Mouse (Mus musculus) hindbrain, embryonic 12.5 days (tissue): Measurements from ENCODE around the gene Gps2. TPM values are rescaled to one million over a fixed set of nuclear protein-coding genes. Genes with fewer than 3 reads are reported as not detected.
A peak's percentile ranks its signal among the peaks of the same experiment; 100 is the strongest.
"Not testable (repeated sequence)": the region's sequence is repeated elsewhere in the genome, so short reads cannot be mapped to it uniquely, and the experiment has no call there.

Experiments used
- ATAC-seq: fragments of 200-750 bp; cut with Nextera tagmentation; 2 replicates; pipeline ENCODE4 v1.8.0; 2017; ENCODE audit warnings: moderate TSS enrichment; ENCODE audit not compliant: low FRiP score
- H3K27ac ChIP-seq: fragments of 300-500 bp; sonication (generic); 2 replicates; pipeline ENCODE4 v1.5.1; 2016; ENCODE audit warnings: mild to moderate bottlenecking
- H3K27me3 ChIP-seq: fragments of 300-500 bp; sonication (generic); 2 replicates; pipeline ENCODE4 v1.6.1; 2016; ENCODE audit warnings: mild to moderate bottlenecking
- H3K36me3 ChIP-seq: fragments of 300-500 bp; sonication (generic); 2 replicates; pipeline ENCODE4 v1.6.1; 2016; ENCODE audit warnings: mild to moderate bottlenecking
- H3K4me1 ChIP-seq: fragments of 300-500 bp; sonication (generic); 2 replicates; pipeline ENCODE4 v1.6.1; 2016
- H3K4me2 ChIP-seq: fragments of 300-500 bp; sonication (generic); replicated peaks from 2 replicates; pipeline ENCODE4 v1.6.1; 2016; ENCODE audit warnings: mild to moderate bottlenecking
- H3K4me3 ChIP-seq: fragments of 300-500 bp; sonication (generic); 2 replicates; pipeline ENCODE4 v1.5.1; 2016; ENCODE audit warnings: mild to moderate bottlenecking
- H3K9ac ChIP-seq: fragments of 300-500 bp; sonication (generic); 2 replicates; pipeline ENCODE4 v1.6.1; 2016; ENCODE audit warnings: mild to moderate bottlenecking, moderate library complexity
- H3K9me3 ChIP-seq: fragments of 300-500 bp; sonication (generic); replicated peaks from 2 replicates; pipeline ENCODE4 v1.6.1; 2016; ENCODE audit warnings: mild to moderate bottlenecking
- WGBS: fragments of 180-500 bp; shearing (Covaris S2); methylation state at CpG from one replicate; pipeline ENCODE4 v1.1.7; 2016; 5-methylcytosine and 5-hydroxymethylcytosine counted together
- polyA plus RNA-seq: library from polyadenylated mRNA; unstranded; fragments of >200 nt; fragmentation: Nextera tagmentation; extraction: Ambion mirVana; gene quantifications from 2 replicates; pipeline ENCODE4 v1.2.1, GENCODE M21; 2016

The Gps2 gene
- polyA plus RNA-seq, 1 experiment from 2014 or later: 90.1 TPM

DNA sequence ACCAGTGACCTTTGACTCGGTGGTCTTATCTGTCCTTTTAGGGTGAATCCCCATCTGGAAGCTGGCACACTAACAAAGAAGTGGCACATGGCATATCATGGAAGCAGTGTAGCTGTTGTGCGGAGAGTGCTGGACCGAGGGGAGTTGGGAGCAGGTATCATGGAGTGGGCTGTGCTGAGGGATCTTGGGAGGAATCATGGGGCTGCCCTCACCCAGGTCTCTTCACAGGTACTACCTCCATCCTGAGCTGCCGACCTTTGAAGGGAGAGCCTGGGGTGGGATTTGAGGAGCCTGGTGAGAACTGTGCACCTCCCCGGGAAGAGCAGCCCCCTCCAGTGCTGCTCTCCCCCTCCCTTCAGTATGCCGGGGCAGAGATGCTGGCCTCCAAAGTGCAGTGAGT lies 2.0 kb upstream of the Gps2 start:
- Histone ChIP-seq H3K27me3 (no peaks in the 10 kb centered on the region), H3K9me3 (no peaks in the 10 kb centered on the region), H3K9ac (no peak overlapping the region), H3K27ac (no peak overlapping the region), H3K4me2 (no peak overlapping the region), H3K4me3 (no peak overlapping the region), H3K4me1 (peaks cover 26% of the 10 kb centered on the region), H3K36me3 (peaks cover 85% of the 10 kb centered on the region)
- 93% methylated on average over 6 of the region's 6 CpGs for WGBS
- no peak for ATAC-seq

DNA sequence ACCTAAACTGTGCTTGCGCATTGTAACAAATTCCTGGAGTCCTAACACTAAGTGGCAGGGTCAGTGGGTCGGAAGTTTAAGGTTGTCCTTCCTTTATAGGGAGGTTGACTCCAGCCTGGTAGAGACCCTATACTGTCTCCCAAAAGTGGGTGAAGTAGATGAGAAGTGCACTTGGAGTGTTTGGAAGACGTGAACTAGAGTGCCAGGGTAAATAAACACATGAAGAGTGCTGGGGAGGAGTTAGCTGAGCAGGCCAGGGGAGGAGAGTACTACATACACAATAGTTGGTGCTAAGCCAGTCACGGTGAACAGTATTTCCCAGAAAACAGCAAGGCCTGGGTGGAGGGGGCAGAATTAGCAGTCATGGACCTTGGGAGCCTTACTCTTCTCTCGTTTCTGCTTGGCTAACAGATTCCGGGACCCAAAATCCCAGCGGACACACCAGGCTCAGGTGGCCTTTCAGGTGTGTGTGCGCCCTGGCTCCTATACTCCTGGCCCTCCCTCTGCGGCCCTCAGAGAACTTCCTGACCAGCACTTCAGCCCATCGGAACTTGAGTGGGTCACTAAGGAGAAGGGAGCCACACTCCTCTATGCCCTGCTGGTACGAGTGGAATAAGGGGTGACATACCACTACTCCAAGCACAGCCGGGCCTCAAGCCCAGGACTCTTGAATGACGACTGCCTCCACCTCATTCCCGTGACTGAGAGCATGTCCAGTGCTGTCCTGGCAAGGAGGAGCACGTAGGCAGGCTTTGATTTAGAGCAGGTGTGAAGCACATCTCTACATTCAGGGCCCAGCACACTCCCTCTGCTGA lies 765 bp upstream of the Gps2 start:
- Histone ChIP-seq H3K27me3 (no peaks in the 10 kb centered on the region), H3K4me1 (peaks cover 29% of the 10 kb centered on the region), H3K36me3 (peaks cover 85% of the 10 kb centered on the region), H3K9ac (peak overlapping the region; percentile 88; the same call in 1 of the 2 replicates), H3K27ac (peak overlapping the region; percentile 88; the same call in 1 of the 2 replicates), H3K9me3 (no peaks in the 10 kb centered on the region), H3K4me2 (peak overlapping the region; percentile 96), H3K4me3 (peak overlapping the region; percentile 77)
- ATAC-seq: peak; percentile 31
- WGBS: 77% methylated on average over 15 of the region's 15 CpGs

DNA sequence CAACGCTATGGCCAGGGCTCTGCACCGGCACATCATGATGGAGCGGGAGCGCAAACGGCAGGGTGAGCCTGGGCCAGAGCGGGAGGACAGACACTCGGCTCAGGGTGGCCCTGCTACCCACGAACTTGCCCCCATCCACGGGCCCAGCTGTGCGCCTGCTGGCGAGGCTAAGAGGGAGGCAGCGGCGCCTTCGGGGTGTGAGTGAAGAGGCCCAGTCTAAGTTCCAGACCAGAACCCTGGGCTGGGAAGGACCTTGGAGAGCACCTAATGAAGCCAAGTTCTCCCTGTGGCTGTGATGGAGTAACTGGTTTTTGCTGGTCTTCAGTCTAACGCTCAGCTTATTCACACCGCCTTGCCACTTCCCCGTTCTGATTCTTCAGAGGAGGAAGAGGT lies 680 bp downstream of the Gps2 start:
- Histone ChIP-seq H3K36me3 (peaks cover 82% of the 10 kb centered on the region), H3K27ac (peak overlapping the region; percentile 88), H3K4me3 (peak overlapping the region; percentile 77), H3K9me3 (no peaks in the 10 kb centered on the region), H3K4me2 (peak overlapping the region; percentile 96), H3K27me3 (no peaks in the 10 kb centered on the region), H3K4me1 (peaks cover 37% of the 10 kb centered on the region), H3K9ac (peak overlapping the region; percentile 88)
- WGBS: 3% methylated on average over 17 of the region's 17 CpGs
- no peak; the same call in 1 of the 2 replicates for ATAC-seq

DNA sequence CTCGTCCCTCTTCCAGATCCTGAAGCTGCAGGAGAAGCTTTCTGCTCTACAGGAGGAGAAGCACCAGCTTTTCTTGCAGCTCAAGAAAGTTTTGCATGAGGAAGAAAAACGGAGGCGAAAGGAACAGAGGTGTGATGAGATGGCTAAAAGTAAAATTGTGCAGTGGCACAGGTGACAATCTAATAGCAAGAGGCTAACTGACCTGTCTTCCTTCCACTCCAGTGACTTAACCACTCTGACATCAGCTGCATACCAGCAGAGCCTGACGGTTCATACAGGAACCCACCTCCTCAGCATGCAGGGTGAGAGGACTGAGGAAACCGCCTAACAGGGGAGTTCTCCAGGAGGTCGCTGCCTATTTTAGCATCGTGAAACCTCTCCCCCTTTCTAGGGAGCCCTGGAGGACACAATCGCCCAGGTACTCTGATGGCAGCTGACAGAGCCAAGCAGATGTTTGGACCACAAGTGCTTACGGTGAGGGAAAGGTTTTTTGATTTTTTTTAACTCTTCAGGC lies 1.3 kb downstream of the Gps2 start:
- 38% methylated on average over 9 of the region's 9 CpGs for WGBS
- Histone ChIP-seq H3K9me3 (no peaks in the 10 kb centered on the region), H3K4me3 (peak overlapping the region; percentile 77), H3K27me3 (no peaks in the 10 kb centered on the region), H3K4me2 (peak overlapping the region; percentile 96), H3K9ac (peak overlapping the region; percentile 88; the same call in 1 of the 2 replicates), H3K4me1 (peaks cover 43% of the 10 kb centered on the region), H3K27ac (no peak overlapping the region), H3K36me3 (peaks cover 76% of the 10 kb centered on the region)
- no peak for ATAC-seq

DNA sequence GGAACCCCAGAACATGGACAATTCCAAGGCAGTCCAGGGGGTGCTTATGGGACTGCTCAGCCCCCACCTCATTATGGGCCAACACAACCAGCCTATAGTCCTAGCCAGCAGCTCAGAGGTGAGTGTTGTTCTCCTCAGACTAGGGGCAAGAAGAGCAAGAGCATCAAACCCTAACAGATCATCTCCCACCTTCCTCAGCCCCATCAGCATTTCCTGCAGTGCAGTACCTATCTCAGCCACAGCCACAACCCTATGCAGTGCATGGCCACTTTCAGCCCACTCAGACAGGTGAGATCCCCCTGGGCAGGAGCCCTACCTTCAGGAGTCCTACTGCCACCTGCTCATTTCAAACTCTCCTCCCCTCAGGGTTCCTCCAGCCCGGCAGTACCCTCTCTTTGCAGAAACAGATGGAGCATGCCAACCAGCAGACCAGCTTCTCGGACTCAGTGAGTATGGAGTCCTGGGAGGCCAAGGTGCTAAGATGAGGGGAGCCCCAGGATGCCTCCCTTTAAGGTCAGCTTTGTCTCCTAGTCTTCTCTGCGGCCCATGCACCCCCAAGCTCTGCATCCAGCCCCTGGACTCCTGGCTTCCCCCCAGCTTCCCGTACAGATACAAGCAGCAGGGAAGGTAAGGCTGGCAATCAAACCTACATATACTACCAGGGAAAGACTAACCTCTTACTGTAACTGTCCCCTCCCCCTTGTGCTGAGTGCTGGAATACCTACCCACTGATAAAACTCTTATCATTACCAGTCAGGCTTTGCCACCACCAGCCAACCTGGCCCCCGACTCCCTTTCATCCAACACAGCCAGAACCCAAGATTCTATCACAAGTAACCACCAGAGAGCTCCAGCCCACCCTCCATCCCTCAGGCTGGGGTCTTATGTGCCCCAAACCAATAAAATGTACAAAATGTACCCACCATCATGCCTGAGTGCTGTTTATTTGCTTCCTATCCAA lies 2.3 kb downstream of the Gps2 start:
- ATAC-seq: no peak
- peak overlapping the region; percentile 96; the same call in 1 of the 2 replicates for H3K4me2 ChIP-seq
- H3K27me3 ChIP-seq: no peaks in the 10 kb centered on the region
- peaks cover 66% of the 10 kb centered on the region for H3K36me3 ChIP-seq
- H3K4me3 ChIP-seq: no peak overlapping the region
- WGBS: 70% methylated on average over 5 of the region's 5 CpGs
- no peak overlapping the region for H3K9ac ChIP-seq
- H3K27ac ChIP-seq: no peak overlapping the region
- no peaks in the 10 kb centered on the region for H3K9me3 ChIP-seq
- peaks cover 45% of the 10 kb centered on the region for H3K4me1 ChIP-seq

DNA sequence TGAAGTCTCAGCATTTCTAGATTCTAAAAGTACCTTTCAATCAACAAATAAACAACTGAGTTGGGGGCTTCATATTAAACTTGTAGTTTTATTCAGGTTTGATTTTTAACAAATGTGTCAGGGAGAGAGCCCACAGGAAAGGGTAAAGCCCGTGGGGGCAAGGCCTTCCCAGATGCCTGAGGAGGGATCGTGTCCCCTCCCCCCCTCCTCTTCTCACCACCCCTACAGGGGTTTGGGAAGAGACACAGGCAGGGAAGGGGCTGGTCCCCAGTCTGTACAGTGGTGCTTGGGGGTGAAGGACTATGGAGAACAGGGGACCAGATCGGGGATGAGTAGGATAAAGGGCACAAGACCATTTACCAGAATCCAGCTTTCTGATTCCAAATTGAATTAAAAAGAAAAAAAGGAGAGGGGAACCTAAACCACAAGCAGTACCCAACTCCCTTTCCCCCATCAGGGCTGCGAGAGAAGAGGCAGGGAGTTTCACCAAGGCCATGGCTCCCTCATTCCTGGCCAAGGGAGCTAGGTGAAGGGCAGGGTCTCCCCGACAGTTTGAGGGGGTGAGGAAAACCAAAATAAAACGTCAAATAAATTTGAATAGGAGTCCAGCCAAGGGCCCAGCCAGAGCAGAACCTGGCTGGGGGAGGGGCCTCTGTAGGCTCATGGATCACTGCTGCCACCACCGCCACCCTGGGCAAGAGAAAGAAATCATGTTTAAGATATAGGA lies 3.1 kb downstream of the Gps2 start:
- not testable (repeated sequence) for ATAC-seq, H3K27ac ChIP-seq, H3K27me3 ChIP-seq, H3K9ac ChIP-seq, H3K9me3 ChIP-seq, H3K4me2 ChIP-seq, H3K4me3 ChIP-seq
- WGBS: 71% methylated on average over 7 of the region's 7 CpGs
- Histone ChIP-seq H3K36me3 (peaks cover 58% of the 10 kb centered on the region), H3K4me1 (peaks cover 45% of the 10 kb centered on the region)

DNA sequence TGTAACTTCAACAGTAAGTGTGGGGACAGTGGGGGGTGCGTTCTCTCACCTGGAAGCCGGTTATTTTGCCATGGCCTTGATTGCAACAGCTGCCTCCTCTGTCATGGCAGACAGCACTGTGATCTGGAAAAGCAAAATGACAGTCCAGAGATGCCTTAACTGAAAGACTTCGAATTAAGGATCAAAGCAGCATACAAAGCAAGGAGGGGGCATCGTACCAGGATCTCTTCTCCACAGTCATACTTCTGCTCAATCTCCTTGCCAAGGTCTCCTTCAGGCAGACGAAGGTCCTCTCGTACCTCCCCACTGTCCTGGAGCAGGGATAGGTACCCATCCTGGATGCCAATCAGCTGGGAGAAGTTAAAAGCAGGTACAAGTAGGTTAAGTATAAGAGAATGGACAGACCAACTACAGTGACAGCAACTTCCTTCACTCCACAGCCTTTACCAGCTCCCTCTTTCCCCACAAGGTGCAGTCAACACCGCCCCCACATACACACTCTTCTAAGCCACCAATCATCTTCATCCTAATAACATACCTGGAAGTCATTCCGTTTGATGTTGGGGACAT lies 3.8 kb downstream of the Gps2 start:
- no peak overlapping the region for H3K4me2 ChIP-seq
- no peak overlapping the region for H3K4me3 ChIP-seq
- 89% methylated on average over 8 of the region's 8 CpGs for WGBS
- H3K9me3 ChIP-seq: no peaks in the 10 kb centered on the region
- peaks cover 52% of the 10 kb centered on the region for H3K36me3 ChIP-seq
- H3K27ac ChIP-seq: no peak overlapping the region
- H3K27me3 ChIP-seq: no peaks in the 10 kb centered on the region
- H3K4me1 ChIP-seq: peaks cover 45% of the 10 kb centered on the region
- ATAC-seq: no peak
- no peak overlapping the region for H3K9ac ChIP-seq

DNA sequence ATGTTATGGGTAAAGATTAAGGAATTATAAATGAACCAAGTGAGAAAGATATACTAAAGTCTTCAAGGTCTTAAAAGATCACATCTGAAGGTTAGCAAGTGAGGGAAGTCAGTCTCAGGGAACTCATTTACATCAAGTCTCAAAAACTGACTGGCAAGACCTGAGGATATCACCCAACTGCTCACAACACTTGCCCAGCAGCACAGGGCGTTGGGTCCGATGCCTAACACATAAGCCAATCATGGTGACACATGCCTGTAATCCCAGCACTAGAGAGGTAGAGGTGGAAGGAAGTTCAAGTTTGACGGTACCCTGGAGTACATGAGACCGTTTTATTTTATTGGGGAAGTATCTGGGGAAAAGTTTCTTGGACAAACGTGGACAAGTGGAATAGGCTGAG lies 4.4 kb downstream of the Gps2 start:
- no peaks in the 10 kb centered on the region for H3K9me3 ChIP-seq
- peaks cover 46% of the 10 kb centered on the region for H3K36me3 ChIP-seq
- ATAC-seq: no peak
- no peaks in the 10 kb centered on the region for H3K27me3 ChIP-seq
- H3K4me3 ChIP-seq: no peak overlapping the region
- no peak overlapping the region for H3K27ac ChIP-seq
- peaks cover 44% of the 10 kb centered on the region for H3K4me1 ChIP-seq
- H3K4me2 ChIP-seq: no peak overlapping the region
- WGBS: 86% methylated on average over 5 of the region's 5 CpGs
- H3K9ac ChIP-seq: no peak overlapping the region

DNA sequence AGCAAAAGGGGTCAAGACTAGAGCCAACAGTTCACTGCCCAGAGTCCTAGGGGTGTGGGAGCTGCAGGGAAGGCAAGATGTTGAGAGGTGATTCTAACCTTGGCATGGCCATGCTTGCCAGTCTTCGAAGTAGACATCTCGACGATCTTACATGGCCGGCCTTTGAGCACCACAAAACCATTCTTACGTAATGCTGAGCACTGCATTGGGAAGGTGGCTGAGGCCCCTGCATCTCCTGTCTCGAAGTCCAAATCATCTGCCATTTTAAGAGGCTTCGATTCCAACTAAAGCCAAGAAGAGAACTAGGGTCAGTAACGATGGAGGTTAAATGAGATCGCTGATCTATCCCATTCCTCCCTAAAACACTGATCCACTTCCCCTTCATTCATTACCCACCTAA lies 5.4 kb downstream of the Gps2 start:
- Histone ChIP-seq H3K27ac (peak overlapping the region; percentile 93; the same call in 1 of the 2 replicates), H3K4me1 (peaks cover 39% of the 10 kb centered on the region), H3K27me3 (no peaks in the 10 kb centered on the region)

DNA sequence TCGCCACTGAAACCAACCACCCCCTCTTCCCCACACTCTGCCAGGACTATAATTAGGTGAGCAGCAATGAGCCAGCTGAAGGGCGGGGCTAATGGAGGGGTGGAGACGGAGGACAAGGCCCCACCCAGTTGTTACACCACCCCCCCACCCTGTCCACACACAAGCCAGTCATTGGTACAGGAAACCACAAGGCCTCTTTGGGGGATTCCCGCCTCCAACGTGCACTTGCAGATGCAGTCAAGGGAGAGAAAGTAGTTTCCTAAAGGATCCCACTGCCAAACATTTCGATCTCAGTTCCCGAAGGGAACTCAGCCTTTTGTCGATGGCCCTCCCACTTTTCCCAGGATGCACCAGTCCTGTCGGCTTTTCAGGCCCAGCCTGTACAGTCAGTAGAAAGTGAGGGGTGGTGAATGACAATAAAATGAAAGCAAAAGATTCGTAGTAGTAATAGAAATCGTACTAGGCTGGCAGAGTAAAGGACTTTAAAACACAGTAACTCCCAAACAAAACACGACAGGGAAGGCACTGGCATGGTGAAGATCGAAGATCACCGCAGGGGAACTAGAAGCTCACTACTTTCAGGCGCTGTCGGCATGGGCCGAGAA lies 6.1 kb downstream of the Gps2 start:
- H3K36me3 ChIP-seq: peaks cover 43% of the 10 kb centered on the region
- H3K4me2 ChIP-seq: peak overlapping the region; percentile 98
- H3K27me3 ChIP-seq: no peaks in the 10 kb centered on the region
- peaks cover 34% of the 10 kb centered on the region for H3K4me1 ChIP-seq
- H3K9ac ChIP-seq: peak overlapping the region; percentile 98
- 2% methylated on average over 17 of the region's 17 CpGs for whole genome bisulfite sequencing
- H3K9me3 ChIP-seq: no peaks in the 10 kb centered on the region
- peak overlapping the region; percentile 93 for H3K27ac ChIP-seq
- no peak for ATAC-seq
- peak overlapping the region; percentile 98 for H3K4me3 ChIP-seq

More for the DNA sequence above, 5.4 kb downstream of the Gps2 start:
- WGBS: 86% methylated on average over 9 of the region's 9 CpGs
- no peaks in the 10 kb centered on the region for H3K9me3 ChIP-seq
- H3K36me3 ChIP-seq: peaks cover 43% of the 10 kb centered on the region
- H3K9ac ChIP-seq: peak overlapping the region; percentile 98
- H3K4me3 ChIP-seq: peak overlapping the region; percentile 98
- H3K4me2 ChIP-seq: peak overlapping the region; percentile 98
- no peak for ATAC-seq
